Mouse (Mus musculus) lung, adult 18-20 months (tissue): ENCODE results near the gene Crim1.

Experiments
- DNase-seq, 2 experiments: peaks; one replicate each; pipeline ENCODE4 v3.0.0; 2022; ENCODE audit warnings: mixed read lengths in 2 of 2

Gene Crim1

DNA sequence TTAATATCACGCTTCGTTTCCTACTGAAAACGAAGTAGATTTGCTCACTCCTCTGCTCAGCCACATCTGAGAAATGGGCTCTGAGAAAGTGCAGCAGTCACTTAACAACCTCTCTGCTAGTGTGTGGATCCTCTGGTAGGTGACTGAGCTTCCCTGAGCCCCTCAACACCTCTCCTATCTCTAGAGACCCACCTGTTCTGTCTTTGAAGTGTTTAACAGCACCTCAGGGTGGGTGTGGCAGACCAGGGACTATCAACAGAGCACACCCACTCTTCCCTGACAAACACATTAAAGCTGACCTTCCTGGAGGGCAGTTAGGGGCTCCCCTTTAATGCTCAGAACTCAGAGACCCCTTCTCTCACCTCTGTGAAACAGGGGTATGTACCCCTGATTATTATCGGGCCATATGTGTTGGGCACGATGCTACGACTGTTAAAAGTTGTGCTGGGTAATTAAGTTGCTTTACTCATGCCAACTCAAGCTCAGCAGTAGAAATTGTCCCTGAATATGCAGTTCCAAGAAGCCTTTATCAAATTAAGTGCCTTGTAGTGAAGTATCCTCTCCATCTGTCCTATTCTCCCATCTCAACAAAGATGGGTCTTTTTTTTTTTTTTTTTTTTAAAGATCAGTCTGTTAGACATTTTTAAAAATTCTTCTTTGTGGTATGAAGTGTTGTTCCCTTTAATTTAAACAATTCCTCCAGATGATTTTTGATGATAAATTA lies 90.3 kb downstream of the Crim1 start:
- no peak for DNase-seq

DNA sequence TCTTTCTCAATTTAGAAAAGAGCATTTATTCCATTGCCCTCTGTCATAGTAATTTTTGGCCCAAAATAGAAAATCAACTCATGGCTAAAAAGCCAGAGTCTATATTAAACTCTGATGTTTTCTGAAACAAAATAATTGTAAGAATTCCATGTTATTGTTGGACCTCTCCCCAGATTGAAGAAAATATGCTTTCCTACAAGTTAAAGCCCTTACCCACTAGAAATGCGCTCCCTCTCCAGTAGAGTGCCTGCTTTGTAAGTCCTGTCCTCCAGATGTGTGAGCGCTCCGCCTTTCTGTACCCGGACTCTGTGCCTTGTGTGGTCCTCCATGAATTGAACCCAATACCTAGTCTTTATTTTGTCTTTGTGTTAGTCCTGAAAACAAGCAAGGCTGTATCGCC lies 91.0 kb downstream of the Crim1 start:
- DNase-seq: no peak

DNA sequence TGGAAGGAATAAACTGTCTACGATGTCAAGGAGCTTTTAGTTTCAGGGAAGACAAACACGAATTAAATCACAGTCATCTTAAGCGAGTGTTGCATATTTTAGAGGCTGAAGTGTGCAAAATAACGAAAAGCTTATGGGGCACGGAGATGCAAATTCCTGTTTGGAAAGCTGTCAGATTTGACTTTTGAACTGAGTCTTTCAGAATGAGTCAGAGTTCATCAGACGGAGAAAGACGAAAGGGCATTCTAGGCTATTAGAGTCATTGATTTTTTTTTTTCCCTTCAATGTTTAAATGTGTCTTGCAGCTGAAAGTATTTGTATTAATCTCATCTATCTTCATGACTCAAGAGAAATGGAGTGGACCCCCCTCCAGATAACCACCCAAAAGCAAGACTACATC lies 92.3 kb downstream of the Crim1 start:
- no peak for DNase-seq

DNA sequence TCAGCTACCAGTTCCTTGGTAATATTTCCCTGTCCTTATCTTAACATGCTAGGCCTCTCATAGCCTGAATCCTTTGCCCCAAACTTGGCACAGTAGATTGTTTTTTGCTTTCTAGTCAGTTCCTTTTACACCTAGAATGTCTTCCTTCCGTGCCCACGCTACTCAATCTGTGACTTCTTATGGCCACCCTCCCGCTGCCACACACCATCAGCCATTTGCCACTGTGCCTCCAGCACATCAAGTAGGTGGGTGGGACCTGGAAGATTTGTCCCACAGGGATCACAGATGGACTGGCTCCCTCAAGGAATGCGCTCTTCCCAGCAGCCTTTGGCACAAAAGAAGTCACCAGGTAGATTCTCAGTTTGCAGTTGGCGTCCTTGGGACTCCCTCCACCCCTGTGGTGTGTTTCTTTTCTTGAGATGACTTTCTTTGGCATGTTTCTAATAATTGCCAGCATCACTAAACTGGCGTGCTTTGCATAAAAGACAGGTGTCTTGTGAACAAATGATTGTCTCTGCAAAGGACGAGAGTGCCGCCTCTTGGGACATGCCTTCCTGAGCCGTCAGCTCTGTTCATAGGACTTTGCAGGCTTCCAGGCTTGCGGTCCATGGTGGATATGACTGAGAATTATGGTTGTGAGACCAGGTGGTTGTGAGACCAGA lies 92.9 kb downstream of the Crim1 start:
- DNase-seq: no peak

DNA sequence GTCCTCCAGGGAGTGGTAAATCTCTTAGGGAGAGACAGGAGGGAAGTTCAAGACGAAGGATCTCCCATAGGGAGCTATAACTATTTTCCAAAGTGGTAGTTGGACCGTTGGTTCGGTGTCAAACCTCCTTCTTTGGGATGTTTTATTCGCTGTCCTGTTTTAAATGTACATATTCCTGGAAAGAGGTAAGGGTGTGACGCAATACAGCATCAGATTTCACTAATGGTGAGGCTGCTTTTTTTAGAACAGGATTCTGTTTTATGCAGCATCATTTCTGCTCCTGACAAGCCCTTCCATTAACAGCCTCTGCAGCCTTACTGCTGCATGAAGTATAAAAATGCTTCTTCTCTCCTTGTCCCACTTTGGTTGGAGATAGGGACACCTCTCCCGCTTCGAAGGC lies 95.9 kb downstream of the Crim1 start:
- no peak for DNase-seq

DNA sequence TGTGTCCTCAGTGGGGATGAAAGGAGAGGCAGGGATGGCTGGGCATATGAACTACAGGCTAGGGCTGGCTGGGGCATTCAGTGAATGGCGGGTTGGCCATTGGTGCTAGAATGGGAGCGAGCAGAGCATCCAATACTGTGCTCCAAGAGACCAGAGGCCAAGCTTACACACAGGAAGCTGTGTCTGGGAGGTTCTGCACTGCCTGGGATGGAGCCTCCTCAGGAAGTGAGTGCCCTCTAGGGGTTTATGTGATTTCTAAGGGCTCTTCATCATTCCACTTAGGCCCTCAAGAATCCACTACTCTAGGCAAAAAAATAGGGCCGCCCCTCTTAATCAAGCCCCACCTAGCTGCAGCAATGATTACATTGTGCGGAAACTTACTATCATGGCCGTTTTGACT lies 98.1 kb downstream of the Crim1 start:
- peak in 1 of 2 experiments; percentile 34 for DNase-seq

DNA sequence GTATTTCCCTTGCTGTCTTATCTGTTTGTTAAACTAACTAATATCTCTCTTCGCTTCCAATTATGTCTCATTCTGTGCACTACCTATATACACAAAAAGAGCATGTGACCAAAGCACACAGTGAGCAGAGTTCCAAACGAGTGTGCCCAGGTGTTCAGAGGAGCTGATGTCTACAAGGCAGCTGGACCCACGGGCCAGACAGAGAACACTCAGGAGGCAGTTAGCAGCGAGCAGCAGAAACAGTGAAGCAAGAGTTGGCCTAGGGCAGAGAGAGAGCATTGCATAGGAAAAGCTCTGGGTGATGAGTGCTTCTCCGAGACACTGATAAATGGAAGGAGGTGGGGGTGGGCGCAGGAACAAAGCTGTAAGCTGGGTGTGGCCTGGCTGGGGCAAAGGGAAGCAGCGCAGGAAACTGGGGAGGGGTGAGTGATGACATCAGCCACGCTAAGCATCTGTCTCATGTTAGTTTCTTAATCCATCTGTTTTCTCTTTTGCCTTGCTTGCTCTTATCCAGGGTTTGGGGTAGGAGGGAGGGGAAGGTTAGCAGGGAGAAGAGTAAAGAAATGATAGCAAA lies 99.0 kb downstream of the Crim1 start:
- DNase-seq: peak; percentile 17 to 34

DNA sequence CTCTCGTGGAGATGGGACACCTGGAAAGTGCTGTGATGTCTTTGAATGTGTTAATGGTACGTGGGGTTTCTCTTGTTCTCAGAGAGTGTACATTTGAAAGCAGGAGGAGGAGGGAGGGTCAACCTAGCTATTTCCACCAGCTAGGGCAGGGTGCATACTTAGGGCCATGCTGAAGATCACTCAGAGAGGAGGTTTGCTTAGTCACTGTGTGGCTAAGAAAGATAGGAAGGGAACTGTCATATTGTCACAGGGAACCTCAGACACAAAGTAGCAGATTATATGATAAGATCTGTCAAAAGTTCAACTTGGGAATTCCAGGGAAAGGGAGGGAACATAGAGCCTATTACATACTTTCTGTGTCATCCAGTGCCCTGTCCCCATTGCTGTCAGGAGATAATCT lies 103.0 kb downstream of the Crim1 start:
- DNase-seq: no peak

DNA sequence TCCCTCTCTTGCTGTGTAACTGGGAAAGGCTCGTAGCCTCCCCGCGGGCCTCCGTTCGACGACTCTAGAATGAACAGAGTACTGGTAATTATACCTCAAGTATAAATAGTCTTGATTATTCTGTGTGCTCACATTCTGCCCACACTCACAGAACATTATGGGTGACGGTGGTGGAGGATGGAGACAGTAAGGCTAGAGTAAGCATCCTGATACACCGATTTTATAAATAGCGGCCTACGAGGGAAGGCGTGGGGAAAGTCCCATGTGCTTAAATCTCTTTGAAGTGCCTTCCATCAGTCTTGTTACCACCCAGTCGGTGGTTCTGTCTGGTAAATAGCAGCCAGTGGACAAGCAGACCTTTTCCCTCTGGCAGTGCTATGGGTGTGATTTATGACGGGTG lies 104.0 kb downstream of the Crim1 start:
- DNase-seq: no peak

DNA sequence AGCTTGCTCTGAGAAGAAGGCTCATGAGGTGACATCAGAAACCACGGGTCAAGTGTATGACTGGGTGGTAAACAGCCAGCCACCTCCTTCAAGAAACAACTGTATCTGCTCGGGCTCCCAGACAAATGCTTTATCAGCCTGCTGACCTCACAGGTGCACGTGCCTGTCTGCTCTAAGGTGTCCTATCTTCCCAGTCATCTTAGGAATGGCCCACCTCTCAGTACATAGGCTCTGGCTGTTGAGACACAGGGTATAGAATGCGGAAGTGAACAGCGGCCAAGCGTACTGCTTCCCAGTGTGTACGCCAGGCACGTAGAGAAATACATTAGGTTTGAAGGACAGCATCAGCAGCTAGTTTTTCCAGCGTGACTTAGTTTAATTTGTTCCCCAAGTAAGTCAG lies 106.4 kb downstream of the Crim1 start:
- no peak for DNase-seq

DNA sequence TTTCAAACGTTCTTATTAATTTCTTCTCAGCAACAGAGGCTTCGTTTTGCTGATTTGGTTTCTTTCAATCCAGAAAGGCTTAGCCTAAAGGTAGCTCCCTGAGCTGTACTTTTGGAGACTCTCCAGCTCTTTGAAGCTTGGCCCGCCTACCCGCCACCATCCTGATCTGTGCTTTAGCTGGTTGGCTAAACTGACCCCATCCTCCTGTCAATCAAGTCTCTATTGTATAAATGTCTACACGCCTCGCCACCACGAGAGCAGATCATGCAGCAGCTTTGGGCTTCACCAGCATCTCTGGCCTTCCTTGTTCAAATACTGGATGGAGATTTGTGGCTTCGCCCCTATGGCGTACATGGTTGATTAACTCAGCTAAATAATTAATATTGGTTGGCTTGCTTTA lies 108.2 kb downstream of the Crim1 start:
- DNase-seq: no peak

DNA sequence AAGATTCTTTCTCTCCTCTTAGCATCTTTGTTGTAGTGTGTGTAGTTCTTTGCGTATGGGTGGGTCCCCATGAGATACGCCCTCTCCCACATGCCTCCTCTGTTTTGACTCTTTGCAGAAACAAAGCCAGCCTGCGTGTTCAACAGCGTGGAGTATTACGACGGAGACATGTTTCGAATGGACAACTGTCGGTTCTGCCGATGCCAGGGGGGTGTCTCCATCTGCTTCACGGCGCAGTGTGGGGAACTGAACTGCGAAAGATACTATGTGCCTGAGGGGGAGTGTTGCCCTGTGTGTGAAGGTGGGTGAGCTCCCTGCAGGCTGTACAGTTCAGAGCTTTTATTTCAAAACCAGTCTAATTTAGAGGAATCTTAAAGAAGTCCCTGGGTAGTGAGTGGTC lies 113.0 kb downstream of the Crim1 start:
- DNase-seq: no peak

DNA sequence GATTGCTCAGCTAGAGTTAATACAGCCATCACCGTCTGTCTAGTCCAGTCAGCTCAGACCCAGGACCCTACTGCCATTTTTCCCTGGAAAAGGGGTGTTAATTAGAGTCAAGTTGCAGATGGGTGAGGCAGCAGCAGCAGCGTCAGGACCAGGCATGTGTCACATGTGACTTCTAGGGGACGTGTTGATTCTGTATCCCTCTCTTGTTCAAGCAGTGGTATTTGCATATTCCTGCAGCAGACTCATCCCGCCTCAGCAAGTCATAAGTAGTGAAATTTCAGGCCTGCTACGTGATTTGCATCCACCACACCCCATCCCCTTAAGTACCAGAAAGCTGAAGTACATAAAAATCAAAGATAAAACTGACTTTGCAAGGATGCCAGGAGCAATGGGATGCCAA lies 113.6 kb downstream of the Crim1 start:
- DNase-seq: no peak

DNA sequence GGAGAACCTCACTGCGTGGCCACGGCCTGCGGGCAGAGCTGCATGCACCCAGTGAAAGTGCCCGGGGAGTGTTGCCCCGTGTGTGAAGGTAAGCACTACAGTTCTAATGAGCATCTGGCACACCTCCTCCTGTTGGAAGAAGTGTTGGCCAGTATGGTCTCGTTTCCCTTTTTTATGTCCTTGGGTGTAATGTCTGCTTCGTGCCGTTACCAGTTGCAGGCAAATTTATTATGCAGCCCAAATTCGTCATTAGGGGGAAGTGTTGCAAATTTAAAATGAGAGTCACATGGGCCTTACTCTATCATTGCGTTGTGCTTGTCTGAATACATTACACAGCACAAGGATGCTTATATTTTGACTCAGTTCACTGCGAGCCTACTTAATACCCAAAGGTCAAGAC lies 115.6 kb downstream of the Crim1 start:
- no peak for DNase-seq

DNA sequence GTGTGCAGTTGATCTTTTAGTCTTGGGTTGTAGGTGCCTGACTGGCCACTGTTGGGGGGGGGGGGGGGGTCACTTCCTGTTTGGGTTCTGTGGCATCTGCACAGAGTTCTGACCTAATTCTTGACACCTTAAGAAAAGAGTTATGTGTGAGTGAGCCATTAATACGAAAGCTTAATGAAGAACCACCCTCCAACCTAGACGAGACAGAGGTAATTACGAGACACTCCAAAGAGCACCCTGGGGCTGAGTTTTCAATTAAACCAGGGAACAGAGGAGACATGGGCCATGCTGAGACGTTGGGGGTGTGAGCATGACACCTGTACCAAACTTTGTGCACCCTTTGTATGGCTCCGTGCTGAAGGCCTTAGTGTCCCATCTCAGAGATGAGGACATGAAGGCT lies 117.3 kb downstream of the Crim1 start:
- no peak for DNase-seq

DNA sequence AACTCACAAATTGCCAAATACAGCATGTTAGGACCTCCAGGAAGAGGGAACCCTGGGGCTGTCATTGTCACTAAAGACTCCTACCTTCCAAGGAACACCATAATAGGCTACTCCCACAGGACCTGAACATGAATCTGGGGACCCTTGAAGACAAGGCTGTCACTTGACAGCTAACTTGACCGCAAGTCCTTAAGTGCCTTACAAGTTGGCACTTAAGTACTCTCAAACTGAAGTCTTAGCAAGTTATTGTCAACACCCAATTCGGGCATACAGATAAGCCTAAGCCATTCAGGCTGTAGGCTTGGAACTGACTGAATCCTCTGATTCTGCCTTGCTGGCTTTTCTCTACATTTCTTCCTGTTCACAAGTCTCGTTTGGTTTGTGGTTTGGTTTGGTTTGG lies 118.8 kb downstream of the Crim1 start:
- DNase-seq: peak in 1 of 2 experiments; percentile 18

DNA sequence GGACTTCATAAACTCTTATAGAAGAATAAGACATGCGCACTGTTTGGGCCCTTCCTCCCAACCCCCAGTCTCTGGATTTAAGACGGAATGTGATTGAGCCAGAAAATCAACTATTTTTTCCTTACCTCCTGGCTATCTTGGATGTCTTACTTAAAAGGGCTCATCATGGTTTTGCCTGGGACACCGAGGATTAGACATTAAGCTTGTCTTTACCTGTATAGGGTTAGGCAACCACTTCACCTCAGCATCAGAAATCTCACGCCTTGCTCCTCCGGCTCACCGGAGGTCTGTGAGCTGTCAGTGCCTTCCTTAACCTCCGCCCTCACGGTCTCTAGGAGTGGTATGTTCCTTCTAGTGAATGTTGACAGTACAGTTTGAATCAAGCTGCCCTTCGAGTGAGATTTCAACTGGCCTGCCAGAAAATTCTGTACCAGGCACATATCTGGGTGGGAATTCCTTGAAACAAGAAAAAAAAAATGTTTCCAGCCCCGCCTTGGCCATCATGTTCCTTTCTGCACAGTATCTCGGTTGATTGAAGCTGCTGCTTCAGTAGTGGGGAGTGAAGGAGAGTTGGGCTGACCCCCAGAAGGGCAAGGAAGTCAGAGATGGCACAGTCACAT lies 121.3 kb downstream of the Crim1 start:
- peak; percentile 34 to 48 for DNase-seq

DNA sequence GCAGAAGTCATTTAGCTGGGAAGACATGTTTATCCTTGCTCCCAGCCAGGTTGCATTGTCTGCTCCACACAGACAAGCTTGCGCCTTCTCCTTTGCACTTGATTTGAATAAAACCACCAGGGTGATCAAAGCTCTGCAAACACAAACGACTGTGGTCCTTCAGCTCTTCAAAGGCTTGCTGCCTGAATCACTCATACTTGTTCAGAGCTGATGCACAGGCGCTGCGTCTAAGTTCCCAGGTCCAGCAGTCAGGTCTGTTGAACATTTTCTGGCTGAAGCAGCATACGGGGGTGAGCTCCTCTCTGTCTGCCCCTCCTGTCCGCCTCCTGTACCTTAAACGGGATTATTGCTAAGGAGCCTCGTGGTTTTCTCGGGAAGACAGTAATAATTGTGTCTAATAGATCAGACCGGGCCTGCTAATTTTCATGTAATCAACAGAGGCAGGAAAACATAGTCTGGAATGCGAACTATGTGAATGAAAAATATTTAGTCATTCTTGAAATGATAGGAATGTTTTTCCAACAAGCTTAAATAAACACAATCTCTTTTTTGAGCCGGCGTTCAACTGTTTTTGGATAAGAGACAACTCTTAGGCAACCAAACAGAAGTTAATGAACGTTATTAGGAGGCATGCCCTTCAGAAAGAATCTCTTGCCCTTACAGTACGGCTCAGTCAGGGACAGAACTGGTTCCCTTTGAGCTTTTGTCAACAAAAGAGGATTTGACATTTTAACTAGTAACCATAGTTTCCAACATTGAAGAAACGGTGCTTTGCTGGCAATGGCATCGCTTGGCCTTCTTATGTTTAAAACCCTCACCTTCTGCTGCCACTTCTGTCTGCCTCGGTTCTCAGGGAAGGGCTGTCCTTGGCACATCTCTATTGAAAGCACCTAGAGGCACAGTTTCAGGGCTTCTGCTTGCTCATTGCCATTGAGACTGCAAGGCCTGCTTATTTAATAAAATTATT lies 122.6 kb downstream of the Crim1 start:
- DNase-seq: peak in 1 of 2 experiments; percentile 20

DNA sequence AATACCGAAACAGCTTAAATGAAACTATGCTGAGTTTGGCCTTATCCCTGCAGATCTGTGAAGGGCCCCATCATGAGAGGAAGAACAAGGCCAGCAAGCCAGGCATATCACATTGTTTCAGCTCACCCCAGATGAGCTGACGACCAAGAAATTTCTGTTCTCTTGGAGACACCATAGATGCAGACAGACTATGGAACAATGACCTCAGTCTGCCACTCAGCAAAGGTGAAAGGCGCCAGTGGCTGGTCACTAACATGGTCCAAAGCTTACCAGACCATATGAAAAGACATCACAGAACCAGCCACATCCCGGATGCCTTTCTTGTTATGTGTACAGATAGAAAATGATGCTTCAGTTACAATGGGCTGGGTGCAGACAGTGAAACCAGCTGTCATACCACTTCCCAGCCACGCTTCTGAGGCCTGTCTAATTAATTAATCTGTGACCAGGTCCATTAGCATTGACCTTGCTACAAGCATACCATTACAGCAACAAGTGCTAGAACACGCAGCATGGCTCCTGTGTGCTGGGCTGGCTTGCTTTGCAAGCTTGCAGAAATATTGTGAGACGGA lies 125.8 kb downstream of the Crim1 start:
- no peak for DNase-seq

DNA sequence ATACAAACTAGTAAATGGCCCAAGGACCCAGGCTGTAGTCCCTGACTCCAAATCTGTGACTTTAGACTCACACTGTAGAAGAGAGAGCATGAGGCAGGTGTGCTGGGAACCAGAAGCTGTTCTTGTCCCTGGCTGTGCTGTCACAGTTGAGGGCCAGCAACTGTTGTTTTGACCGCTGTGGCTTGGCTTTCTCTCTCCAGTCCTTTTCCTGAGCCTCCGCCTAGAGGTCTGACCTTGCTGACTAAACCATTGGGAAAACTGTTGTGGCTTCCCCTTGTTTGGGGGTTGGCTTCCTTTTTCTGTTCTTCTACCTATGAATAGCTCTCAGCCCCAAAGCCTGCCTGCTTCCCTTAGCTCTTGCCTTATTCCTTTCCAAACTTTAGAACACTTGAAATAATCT lies 126.3 kb downstream of the Crim1 start:
- peak in 1 of 2 experiments; percentile 14 for DNase-seq

DNA sequence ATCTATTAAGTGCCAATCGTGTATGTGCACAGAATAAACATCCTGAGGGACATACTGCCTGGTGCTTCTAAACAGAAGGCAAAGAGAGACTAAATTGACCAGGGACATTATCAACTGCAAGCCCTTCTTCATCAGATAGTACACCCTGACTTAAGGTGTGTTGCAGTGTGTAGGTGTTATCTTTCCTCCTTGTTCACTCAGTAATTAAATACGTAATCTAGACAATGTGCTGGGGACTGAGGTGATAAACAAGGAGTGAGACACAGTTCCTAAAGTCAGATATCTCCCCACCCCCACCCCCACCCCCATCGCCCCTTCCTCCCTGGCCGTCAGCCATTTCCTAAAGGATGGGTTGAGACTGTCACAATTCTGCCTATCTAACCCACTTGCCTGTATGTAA lies 127.1 kb downstream of the Crim1 start:
- DNase-seq: no peak

DNA sequence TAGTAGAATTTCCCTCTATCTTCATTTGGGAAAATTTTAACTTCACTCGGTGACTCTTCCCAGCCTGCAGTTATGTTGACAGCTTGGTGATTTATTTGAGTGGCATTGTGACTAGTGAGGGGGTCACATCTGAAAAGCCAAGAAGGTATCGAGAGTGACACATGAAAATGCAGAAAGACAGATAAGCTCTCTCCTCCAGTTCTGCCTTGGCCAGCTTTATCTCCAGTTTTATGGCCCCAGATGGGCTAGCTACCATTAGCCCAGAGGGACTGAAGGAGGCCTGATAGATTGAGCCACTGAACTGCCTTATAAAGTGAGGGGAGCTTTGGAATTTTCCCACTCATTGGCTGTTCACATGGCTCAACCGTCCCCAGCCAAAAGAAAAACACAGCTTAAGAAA lies 128.2 kb downstream of the Crim1 start:
- no peak for DNase-seq
